Mouse (Mus musculus) macrophage (primary cell): Measurements from ENCODE around the gene Washc4. TPM values are rescaled to one million over a fixed set of nuclear protein-coding genes. Genes with fewer than 3 reads are reported as not detected.

Experiments used
- H3K27ac ChIP-seq: fragments of 350-480 bp; formaldehyde crosslinking; 2 replicates; pipeline ENCODE4 v1.9.0; 2021
- H3K36me3 ChIP-seq: fragments of 350-480 bp; formaldehyde crosslinking; 2 replicates; pipeline ENCODE4 v1.9.0; 2021; ENCODE audit errors: inconsistent target
- H3K4me3 ChIP-seq: fragments of 350-480 bp; formaldehyde crosslinking; 2 replicates; pipeline ENCODE4 v1.9.0; 2021; ENCODE audit errors: inconsistent target
- H3K79me2 ChIP-seq: fragments of 350-480 bp; formaldehyde crosslinking; 2 replicates; pipeline ENCODE4 v1.9.0; 2021; ENCODE audit errors: inconsistent target
- WGBS: methylation state at CpG from one replicate; pipeline ENCODE4 v1.1.7; 2026; ENCODE audit warnings: inconsistent platforms; ENCODE audit not compliant: missing documents; 5-methylcytosine and 5-hydroxymethylcytosine counted together
- polyA plus RNA-seq: library from polyadenylated mRNA; stranded (reverse); fragments of 250-400 nt; gene quantifications from 3 replicates; pipeline ENCODE4 v1.2.4, GENCODE M21; 2018; ENCODE audit warnings: inconsistent platforms

The Washc4 gene
- polyA plus RNA-seq, 1 experiment from 2014 or later = 37.7 TPM

- WGBS = under 1% methylated on average over 39 of the region's 41 CpGs
- H3K4me3 ChIP-seq = peak overlapping the region; percentile 46
- peaks cover 14% of the 10 kb centered on the region for H3K36me3 ChIP-seq
- H3K79me2 ChIP-seq = peaks cover 49% of the 10 kb centered on the region
- peak overlapping the region; percentile 41 for H3K27ac ChIP-seq
Measured at GRCm38 (mm10) chr10:83544103-83544479, 539 bp downstream of the Washc4 start.

GRCm38 (mm10) chr10:83545341-83545740 is 1.8 kb downstream of the Washc4 start:
- WGBS = 77% methylated on average over 3 of the region's 3 CpGs
- peaks cover 25% of the 10 kb centered on the region for H3K36me3 ChIP-seq
- H3K4me3 ChIP-seq = peak overlapping the region; percentile 46; the same call in 1 of the 2 replicates
- H3K79me2 ChIP-seq = peaks cover 61% of the 10 kb centered on the region
- no peak overlapping the region for H3K27ac ChIP-seq

GRCm38 (mm10) chr10:83563005-83563404 is 19.5 kb downstream of the Washc4 start:
- H3K36me3 ChIP-seq = peaks cover 85% of the 10 kb centered on the region
- no peak overlapping the region for H3K27ac ChIP-seq
- H3K4me3 ChIP-seq = no peak overlapping the region
- no peaks in the 10 kb centered on the region for H3K79me2 ChIP-seq

- Histone ChIP-seq H3K36me3 (peaks cover 82% of the 10 kb centered on the region), H3K27ac (no peak overlapping the region), H3K4me3 (no peak overlapping the region), H3K79me2 (no peaks in the 10 kb centered on the region)
- WGBS = 58% methylated on average over 7 of the region's 7 CpGs
Measured at GRCm38 (mm10) chr10:83565449-83566441, 22.2 kb downstream of the Washc4 start.

- WGBS = 89% methylated on average over 6 of the region's 6 CpGs
- H3K79me2 ChIP-seq = no peaks in the 10 kb centered on the region
- no peak overlapping the region for H3K27ac ChIP-seq
- peaks cover 97% of the 10 kb centered on the region for H3K36me3 ChIP-seq
- H3K4me3 ChIP-seq = no peak overlapping the region
Measured at GRCm38 (mm10) chr10:83590801-83591200, 47.2 kb downstream of the Washc4 start.

GRCm38 (mm10) chr10:83592616-83593015 is 49.1 kb downstream of the Washc4 start:
- peaks cover 89% of the 10 kb centered on the region for H3K36me3 ChIP-seq
- H3K4me3 ChIP-seq = no peak overlapping the region
- WGBS = 94% methylated on average over 6 of the region's 7 CpGs

GRCm38 (mm10) chr10:83594526-83594925 is 51.0 kb downstream of the Washc4 start:
- Histone ChIP-seq H3K36me3 (peaks cover 71% of the 10 kb centered on the region), H3K79me2 (no peaks in the 10 kb centered on the region; the same call in 1 of the 2 replicates), H3K4me3 (no peak overlapping the region), H3K27ac (no peak overlapping the region)
- WGBS = 92% methylated on average over 5 of the region's 5 CpGs

More at GRCm38 (mm10) chr10:83592616-83593015, 49.1 kb downstream of the Washc4 start:
- Histone ChIP-seq H3K79me2 (no peaks in the 10 kb centered on the region), H3K27ac (no peak overlapping the region)

- no peak overlapping the region for H3K27ac ChIP-seq
- WGBS = 96% methylated on average over 10 of the region's 11 CpGs
- peaks cover 4% of the 10 kb centered on the region; the same call in 1 of the 2 replicates for H3K79me2 ChIP-seq
- no peak overlapping the region for H3K4me3 ChIP-seq
- H3K36me3 ChIP-seq = peaks cover 53% of the 10 kb centered on the region
Measured at GRCm38 (mm10) chr10:83600650-83601049, 57.1 kb downstream of the Washc4 start.

GRCm38 (mm10) chr10:83603956-83604564 is 60.5 kb downstream of the Washc4 start:
- Histone ChIP-seq H3K36me3 (peaks cover 71% of the 10 kb centered on the region), H3K4me3 (no peak overlapping the region), H3K79me2 (peaks cover 4% of the 10 kb centered on the region; the same call in 1 of the 2 replicates), H3K27ac (no peak overlapping the region)
- WGBS = 90% methylated on average over 10 of the region's 10 CpGs

GRCm38 (mm10) chr10:83605637-83606183 is 62.2 kb downstream of the Washc4 start:
- Histone ChIP-seq H3K27ac (no peak overlapping the region), H3K4me3 (no peak overlapping the region), H3K79me2 (peaks cover 3% of the 10 kb centered on the region; the same call in 1 of the 2 replicates), H3K36me3 (peaks cover 83% of the 10 kb centered on the region)
- WGBS = 90% methylated on average over 8 of the region's 8 CpGs

GRCm38 (mm10) chr10:83607111-83607510 is 63.6 kb downstream of the Washc4 start:
- H3K4me3 ChIP-seq = no peak overlapping the region
- no peaks in the 10 kb centered on the region for H3K79me2 ChIP-seq
- 93% methylated on average over 3 of the region's 3 CpGs for WGBS
- peaks cover 83% of the 10 kb centered on the region for H3K36me3 ChIP-seq
- no peak overlapping the region for H3K27ac ChIP-seq

GRCm38 (mm10) chr10:83608596-83608995 is 65.0 kb downstream of the Washc4 start:
- no peak overlapping the region for H3K27ac ChIP-seq
- no peaks in the 10 kb centered on the region for H3K79me2 ChIP-seq
- H3K36me3 ChIP-seq = peaks cover 88% of the 10 kb centered on the region
- 99% methylated on average over 7 of the region's 8 CpGs for WGBS
- H3K4me3 ChIP-seq = no peak overlapping the region

- Histone ChIP-seq H3K79me2 (no peaks in the 10 kb centered on the region), H3K27ac (no peak overlapping the region), H3K36me3 (peaks cover 94% of the 10 kb centered on the region), H3K4me3 (no peak overlapping the region)
- WGBS = 98% methylated on average over 7 of the region's 7 CpGs
Measured at GRCm38 (mm10) chr10:83610518-83610917, 67.0 kb downstream of the Washc4 start.

- Histone ChIP-seq H3K27ac (no peak overlapping the region), H3K4me3 (no peak overlapping the region), H3K36me3 (peaks cover 99% of the 10 kb centered on the region), H3K79me2 (no peaks in the 10 kb centered on the region)
- WGBS = 90% methylated on average over 5 of the region's 5 CpGs
Measured at GRCm38 (mm10) chr10:83611863-83612262, 68.3 kb downstream of the Washc4 start.
